Mouse (Mus musculus) liver, embryonic 14.5 days (tissue): ENCODE measurements around the gene Chaf1a.

Experiments
- CTCF ChIP-seq: IDR thresholded peaks from 2 replicates; pipeline ENCODE4 v1.5.1; 2016; ENCODE audit warnings: antibody characterized with exemption, low read depth, control low read depth
- EP300 ChIP-seq: IDR thresholded peaks from 2 replicates; pipeline ENCODE4 v1.6.1; 2016; ENCODE audit warnings: antibody characterized with exemption, low read depth

DNA sequence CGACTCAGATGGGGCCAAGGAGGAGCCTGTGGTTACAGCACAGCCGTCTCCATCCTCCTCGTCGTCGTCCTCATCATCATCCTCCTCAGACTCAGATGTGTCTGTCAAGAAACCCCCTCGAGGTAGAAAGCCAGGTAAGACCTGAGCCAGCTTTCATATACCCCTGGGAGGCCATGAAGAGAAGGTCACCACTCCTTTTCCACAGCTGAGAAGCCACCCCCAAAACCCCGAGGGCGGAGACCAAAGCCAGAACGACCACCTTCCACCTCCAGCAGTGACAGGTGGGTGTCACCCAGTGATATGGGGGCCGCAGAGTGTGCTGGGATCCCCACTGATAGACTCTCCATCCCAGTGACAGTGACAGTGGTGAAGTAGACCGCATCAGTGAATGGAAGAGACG, 56.6 kb downstream of the Chaf1a start:
- TF ChIP-seq EP300 (no peak), CTCF (no peak)
